Mouse (Mus musculus): Measurements from ENCODE around the gene Phpt1. TPM values are rescaled to one million over a fixed set of nuclear protein-coding genes. Genes with fewer than 3 reads are reported as not detected.
A peak's percentile ranks its signal among the peaks of the same experiment; 100 is the strongest.

The Phpt1 gene
- 34.7 and 47.0 TPM in 2 replicates for total RNA-seq (2012; rRNA removed)
- 10 to 100 TPM in 1 of 2 experiments, not detected in 1; 73.7 TPM for polyA plus RNA-seq (2012; ENCODE audit: insufficient read depth in 1 of 2, insufficient read length in 2 of 2, low read depth in 1 of 2, low replicate concordance in 2 of 2, missing spikeins in 1 of 2)

- Histone ChIP-seq H3K4me3 (ENCODE audit: control insufficient read depth in 1 of 2, insufficient read depth in 1 of 2, low read depth in 2 of 2, low read length in 2 of 2) (peak within 1 kb of the TSS; percentile 60 to 81), H3K27ac (ENCODE audit: control insufficient read depth, low read depth, low read length) (peak within 1 kb of the TSS; percentile 87), H3K4me1 (ENCODE audit: control insufficient read depth in 1 of 2, insufficient read depth in 2 of 2, low read length in 2 of 2) (peaks cover 0 to 10% of the 10 kb centered on the region in 2 experiments; a peak in 1 of 4 replicates), H3K36me3 (ENCODE audit: control insufficient read depth in 1 of 2, insufficient read depth in 2 of 2, low read length in 2 of 2) (peaks cover 0 to 4% of the 10 kb centered on the region in 2 experiments; a peak in 1 of 4 replicates), H3K9ac (ENCODE audit: control insufficient read depth, low read depth, low read length, poor library complexity, severe bottlenecking) (peak within 1 kb of the TSS; percentile 73), H3K27me3 (ENCODE audit: control insufficient read depth in 1 of 2, insufficient read depth in 2 of 2, low read length in 2 of 2) (no peaks in the 10 kb centered on the region), H3K9me3 (replicated peaks; ENCODE audit: insufficient read depth, low read length) (no peaks in the 10 kb centered on the region), H3K79me2 (ENCODE audit: control insufficient read depth, insufficient read depth, low read length, poor library complexity) (peaks cover 7% of the 10 kb centered on the region)
- TF ChIP-seq BHLHE40 (IDR thresholded peaks at IDR 0.05; ENCODE audit: borderline replicate concordance, low read depth, low read length), result no peak
- TF ChIP-seq POLR2AphosphoS5 (IDR thresholded peaks at IDR 0.05; ENCODE audit: borderline replicate concordance, low read depth, low read length), result no peak
- no peak for TF ChIP-seq USF2 (IDR thresholded peaks at IDR 0.05; ENCODE audit: borderline replicate concordance in 1 of 2, insufficient read depth in 1 of 2, low read depth in 1 of 2, low read length in 2 of 2)
- TF ChIP-seq MXI1 (IDR thresholded peaks at IDR 0.05; ENCODE audit: low read depth, low read length), result peak; percentile 33; the same call in 1 of the 2 replicates
- TF ChIP-seq ZKSCAN1 (IDR thresholded peaks at IDR 0.05; ENCODE audit: low read depth, low read length), result no peak
- peak; percentile 92 for TF ChIP-seq TBP (IDR thresholded peaks at IDR 0.05; ENCODE audit: low read depth, low read length)
- TF ChIP-seq POLR2A (IDR thresholded peaks at IDR 0.05; ENCODE audit: control insufficient read depth in 1 of 2, insufficient read depth in 1 of 2, low read depth in 1 of 2, low read length in 2 of 2, poor library complexity in 1 of 2), result peak; percentile 44 to 91
- TF ChIP-seq ELF1 (IDR thresholded peaks at IDR 0.05; ENCODE audit: low read depth, low read length), result peak; percentile 30; the same call in 1 of the 2 replicates
- TF ChIP-seq ZNF384 (IDR thresholded peaks at IDR 0.05; ENCODE audit: low read depth, low read length), result no peak
- TF ChIP-seq MYB (IDR thresholded peaks at IDR 0.05; ENCODE audit: low read depth, low read length), result no peak
- TF ChIP-seq MYC (IDR thresholded peaks at IDR 0.05; ENCODE audit: low read depth, low read length), result peak; percentile 52; the same call in 1 of the 2 replicates
- TF ChIP-seq JUND (IDR thresholded peaks at IDR 0.05; ENCODE audit: low read depth, low read length), result peak; percentile 59; the same call in 1 of the 2 replicates
- TF ChIP-seq SIN3A (IDR thresholded peaks at IDR 0.05; ENCODE audit: low read length), result peak; percentile 82
- no peak for TF ChIP-seq GABPA (IDR thresholded peaks at IDR 0.05; ENCODE audit: low read depth, low read length)
- TF ChIP-seq KAT2A (conservative IDR thresholded peaks at IDR 0.05; ENCODE audit: low read depth, low read length), result peak; percentile 66; the same call in 1 of the 2 replicates
- TF ChIP-seq CHD2 (IDR thresholded peaks at IDR 0.05; ENCODE audit: low read length), result peak; percentile 87
- no peak for TF ChIP-seq TAL1 (IDR thresholded peaks at IDR 0.05; ENCODE audit: low read length)
- TF ChIP-seq HCFC1 (IDR thresholded peaks at IDR 0.05; ENCODE audit: low read depth, low read length), result peak; percentile 89
- no peak for TF ChIP-seq E2F4 (IDR thresholded peaks at IDR 0.05; ENCODE audit: borderline replicate concordance, low read depth, low read length)
- peak; percentile 87 for TF ChIP-seq POLR2AphosphoS2 (IDR thresholded peaks at IDR 0.05; ENCODE audit: low read length)
- peak; percentile 72; the same call in 1 of the 2 replicates for TF ChIP-seq ZMIZ1 (IDR thresholded peaks at IDR 0.05; ENCODE audit: low read depth, low read length)
- TF ChIP-seq NELFE (IDR thresholded peaks at IDR 0.05; ENCODE audit: low read depth, low read length), result peak; percentile 84
- TF ChIP-seq CTCF (IDR thresholded peaks at IDR 0.05 in 2 of 3, conservative IDR thresholded peaks at IDR 0.05 in 1 of 3; ENCODE audit: control insufficient read depth in 1 of 3, insufficient read depth in 1 of 3, low read depth in 2 of 3, low read length in 3 of 3, poor library complexity in 1 of 3, severe bottlenecking in 1 of 3), result no peak
- TF ChIP-seq ETS1 (IDR thresholded peaks at IDR 0.05; ENCODE audit: low read depth, low read length), result peak; percentile 8; the same call in 1 of the 2 replicates
- 0 out of 2 replicates have a peak, but pooled peaks have one; percentile 30 for TF ChIP-seq TCF12 (IDR thresholded peaks at IDR 0.05; ENCODE audit: low read depth, low read length)
- TF ChIP-seq NRF1 (IDR thresholded peaks at IDR 0.05; ENCODE audit: insufficient read depth, low read depth, low read length, poor library complexity, severe bottlenecking), result peak; percentile 32; the same call in 1 of the 2 replicates
- TF ChIP-seq RCOR1 (IDR thresholded peaks at IDR 0.05; ENCODE audit: low read depth, low read length), result no peak
- 0 out of 2 replicates have a peak, but pooled peaks have one; percentile 31 for TF ChIP-seq USF1 (IDR thresholded peaks at IDR 0.05; ENCODE audit: low read depth, low read length)
- peak; percentile 28; the same call in 1 of the 2 replicates for TF ChIP-seq GATA1 (IDR thresholded peaks at IDR 0.05; ENCODE audit: low read depth, low read length)
- peak; percentile 99 for DNase-seq (ENCODE audit: low read depth, low spot score)
Measured at GRCm38 (mm10) chr2:25574579-25575431, at the start of gene Phpt1, which contains the start of gene Mamdc4. Gene Phpt1 (minus strand): TSS chr2:25575224. Gene Mamdc4 (minus strand): TSS chr2:25574845.
